Mouse (Mus musculus): ENCODE data around the gene Phgdh.

The Phgdh gene

GRCm38 (mm10) chr3:98339706-98340109, at the start of gene Phgdh:
Gene Phgdh, minus strand, starts transcription at chr3:98339990.
- peak; percentile 84 to 86 for DNase-seq (ENCODE audit: low spot score in 2 of 2)

- no peak for DNase-seq (ENCODE audit: low spot score in 2 of 2)
Measured at GRCm38 (mm10) chr3:98389305-98389704, 49.5 kb upstream of the Phgdh start.

GRCm38 (mm10) chr3:98387756-98388155, 48.0 kb upstream of the Phgdh start:
- DNase-seq (ENCODE audit: low spot score in 2 of 2) = no peak

DNA sequence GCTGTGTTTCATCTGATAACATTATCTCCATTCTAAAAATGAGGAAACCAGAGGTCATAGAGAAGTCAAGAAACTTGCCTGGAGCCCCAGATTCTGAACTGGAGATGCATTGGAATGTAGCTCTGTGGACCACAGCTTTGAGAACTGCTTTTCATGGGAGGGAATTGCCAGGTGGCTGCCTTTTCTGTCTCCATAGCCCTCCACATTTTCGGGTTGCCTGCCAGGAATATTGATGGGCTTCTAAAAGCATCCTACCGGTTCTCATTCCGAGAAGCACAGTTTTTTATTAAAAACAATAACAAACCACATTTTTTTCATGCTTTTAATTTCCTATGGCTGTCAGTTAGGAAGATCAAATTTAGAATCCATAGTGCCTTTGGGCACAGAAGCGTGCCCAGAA, 47.3 kb upstream of the Phgdh start:
- DNase-seq (ENCODE audit: low spot score in 2 of 2) = no peak

- no peak for DNase-seq (ENCODE audit: low spot score in 2 of 2)
Measured at GRCm38 (mm10) chr3:98383024-98383790, 43.4 kb upstream of the Phgdh start.

DNA sequence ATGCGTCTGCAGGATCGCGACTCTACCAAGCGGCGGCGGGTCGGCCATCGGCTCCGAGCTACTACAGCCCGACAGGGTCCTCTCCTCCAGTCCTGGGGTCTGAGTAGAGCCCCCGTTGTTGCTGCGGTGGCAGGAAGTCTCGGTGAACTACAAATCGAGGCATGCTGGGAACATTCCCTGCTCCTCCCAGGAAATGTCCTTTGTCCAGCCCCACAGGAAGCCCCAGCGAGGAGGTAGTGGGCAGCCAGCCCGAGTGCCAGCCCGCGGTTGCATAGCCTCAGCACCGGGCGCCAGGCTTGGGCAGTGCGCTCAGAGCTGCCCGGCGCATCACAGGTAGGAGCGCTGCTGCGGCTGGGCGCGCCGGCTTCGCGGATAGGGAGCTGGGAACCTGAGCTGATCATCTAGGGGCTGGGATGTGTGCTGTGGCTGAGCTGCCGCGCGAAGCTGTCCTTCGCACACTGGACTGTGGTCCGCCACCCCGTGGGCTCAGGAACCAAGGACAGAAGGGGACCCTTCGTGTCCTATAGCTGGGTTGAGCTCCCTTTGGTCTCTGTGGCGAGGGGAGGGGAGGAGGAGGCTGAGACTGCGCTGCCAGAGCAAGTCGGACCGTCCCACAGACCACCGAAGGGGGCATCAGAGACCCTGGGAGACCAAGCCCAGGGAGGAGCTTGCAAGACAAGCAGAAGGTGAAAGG, 42.6 kb upstream of the Phgdh start, which contains the start of gene Zfp697:
TSS of gene Zfp697 (plus strand) at position 216 of the 694 bp plus-strand sequence.
- no peak for DNase-seq (ENCODE audit: low spot score in 2 of 2)

GRCm38 (mm10) chr3:98381677-98382245, 42.0 kb upstream of the Phgdh start:
- no peak for DNase-seq (ENCODE audit: low spot score in 2 of 2)

- DNase-seq (ENCODE audit: low spot score in 2 of 2) = no peak
Measured at GRCm38 (mm10) chr3:98379236-98379635, 39.4 kb upstream of the Phgdh start.

DNA sequence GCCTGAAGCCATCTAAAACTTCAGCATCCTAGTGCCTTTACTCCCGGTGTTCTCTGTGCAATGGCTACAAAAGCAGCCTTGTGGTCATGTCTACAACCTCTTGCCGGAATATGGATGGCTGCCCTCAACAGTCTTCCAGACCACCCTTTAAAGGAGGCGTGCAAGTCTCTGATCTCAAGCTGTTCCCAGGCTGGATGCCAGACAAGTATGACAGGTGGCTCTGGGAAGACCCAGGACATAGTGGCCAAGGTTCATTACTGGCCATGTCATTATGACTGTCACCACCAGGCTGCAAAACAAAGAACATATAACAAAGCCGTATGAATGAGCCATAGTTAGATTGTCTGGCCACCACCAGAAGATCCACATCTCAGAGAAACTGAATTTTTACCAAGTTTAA, 38.5 kb upstream of the Phgdh start:
- DNase-seq (ENCODE audit: low spot score in 2 of 2) = no peak

- DNase-seq (ENCODE audit: low spot score in 2 of 2) = no peak
Measured at GRCm38 (mm10) chr3:98374980-98375379, 35.2 kb upstream of the Phgdh start.

- no peak for DNase-seq (ENCODE audit: low spot score in 2 of 2)
Measured at GRCm38 (mm10) chr3:98374062-98374719, 34.4 kb upstream of the Phgdh start.

- DNase-seq (ENCODE audit: low spot score in 2 of 2) = no peak
Measured at GRCm38 (mm10) chr3:98368776-98369175, 29.0 kb upstream of the Phgdh start.

GRCm38 (mm10) chr3:98368283-98368682, 28.5 kb upstream of the Phgdh start:
- no peak for DNase-seq (ENCODE audit: low spot score in 2 of 2)

DNA sequence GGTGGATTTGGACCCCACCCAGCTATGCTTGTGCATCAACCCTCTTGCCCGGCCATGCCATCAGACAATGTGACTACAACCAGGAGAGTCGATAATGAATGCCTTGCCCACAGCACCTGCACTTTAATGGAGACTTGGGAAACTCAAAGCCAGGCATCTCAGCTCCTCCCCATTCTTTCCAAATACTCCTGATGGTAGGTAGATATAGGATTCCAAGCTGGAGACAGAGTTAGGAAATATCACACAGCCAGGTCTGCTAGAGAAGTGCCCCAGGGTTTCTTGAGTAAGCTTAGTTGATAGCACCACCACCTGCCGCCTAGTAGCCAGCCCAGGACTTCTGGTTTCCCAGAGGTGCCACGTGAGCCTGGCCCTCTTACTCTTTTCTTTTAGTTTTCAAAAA, 27.0 kb upstream of the Phgdh start:
- no peak for DNase-seq (ENCODE audit: low spot score in 2 of 2)

DNA sequence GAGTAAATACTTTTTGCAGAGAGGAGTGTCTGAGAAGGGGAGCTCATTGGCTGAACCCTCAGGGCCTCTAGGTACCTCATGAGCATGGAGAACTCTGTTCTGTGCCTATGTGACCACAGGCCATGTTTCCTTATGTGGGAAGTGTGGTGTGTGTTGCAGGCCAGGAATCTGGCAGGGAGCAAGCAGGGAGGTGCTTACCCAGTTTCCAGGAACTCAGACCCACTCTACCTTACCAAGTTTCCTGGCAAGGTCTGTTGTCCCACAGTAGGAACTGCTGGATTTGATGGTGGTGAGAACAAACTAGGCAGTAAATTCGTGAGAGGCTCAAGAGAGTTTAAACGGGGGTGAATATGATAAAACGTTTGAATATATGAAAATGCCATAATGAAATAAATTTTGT, 26.3 kb upstream of the Phgdh start:
- no peak for DNase-seq (ENCODE audit: low spot score in 2 of 2)

DNA sequence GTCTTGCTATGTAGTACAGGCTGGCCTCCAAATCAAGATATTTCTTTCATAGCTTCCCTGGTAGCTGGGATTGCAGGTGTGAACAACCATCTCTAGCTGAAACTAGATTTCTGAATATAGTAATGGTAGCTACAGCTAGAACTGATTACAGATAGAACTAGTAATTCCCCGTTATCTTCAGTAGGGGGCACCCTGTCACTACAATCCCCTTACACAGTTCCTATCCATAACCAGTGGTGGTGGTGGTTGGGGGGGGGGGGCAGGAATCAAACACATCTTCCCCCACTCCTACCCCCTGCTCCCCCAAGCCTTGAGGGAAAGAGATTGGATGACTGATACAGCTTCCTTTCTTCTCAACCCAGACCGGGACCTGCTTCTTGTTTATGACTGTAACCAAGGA, 23.0 kb upstream of the Phgdh start:
- peak in 1 of 2 experiments; percentile 18 for DNase-seq (ENCODE audit: low spot score in 2 of 2)

- DNase-seq (ENCODE audit: low spot score in 2 of 2) = no peak
Measured at GRCm38 (mm10) chr3:98356632-98357370, 17.0 kb upstream of the Phgdh start.

GRCm38 (mm10) chr3:98356026-98356365, 16.2 kb upstream of the Phgdh start:
- no peak for DNase-seq (ENCODE audit: low spot score in 2 of 2)

DNA sequence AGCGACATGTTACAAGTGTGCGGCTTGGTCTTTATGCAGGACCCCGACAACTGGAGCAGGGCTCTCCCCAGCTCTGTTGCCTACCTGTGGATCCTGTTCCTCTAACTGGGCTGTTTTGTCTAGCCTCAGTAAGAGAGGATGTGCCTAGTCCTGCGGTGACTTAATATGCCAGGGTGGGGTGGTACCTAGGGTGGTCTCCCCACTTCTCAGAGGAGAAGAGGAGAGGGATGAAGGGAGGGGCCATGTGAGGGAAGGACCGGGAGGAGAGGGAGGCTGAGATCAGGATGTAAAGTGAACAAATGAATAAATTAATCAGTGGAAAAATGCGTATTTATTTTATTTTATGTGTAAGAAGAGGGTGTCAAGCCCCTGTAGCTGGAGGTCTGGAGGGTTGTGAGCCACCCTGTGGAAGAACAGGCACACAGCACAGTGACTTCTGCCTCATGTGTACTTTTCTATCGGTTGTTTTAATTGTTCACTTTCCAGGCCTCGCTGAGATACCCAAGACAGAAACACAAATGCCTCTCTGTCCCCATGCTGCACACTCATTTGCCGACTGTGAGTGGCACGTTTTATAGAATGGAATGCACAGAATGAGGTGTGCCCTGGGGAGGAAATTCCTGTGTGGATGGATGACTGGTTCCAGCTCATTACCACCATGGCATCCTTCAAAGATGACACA, 15.7 kb upstream of the Phgdh start:
- DNase-seq (ENCODE audit: low spot score in 2 of 2) = no peak

DNA sequence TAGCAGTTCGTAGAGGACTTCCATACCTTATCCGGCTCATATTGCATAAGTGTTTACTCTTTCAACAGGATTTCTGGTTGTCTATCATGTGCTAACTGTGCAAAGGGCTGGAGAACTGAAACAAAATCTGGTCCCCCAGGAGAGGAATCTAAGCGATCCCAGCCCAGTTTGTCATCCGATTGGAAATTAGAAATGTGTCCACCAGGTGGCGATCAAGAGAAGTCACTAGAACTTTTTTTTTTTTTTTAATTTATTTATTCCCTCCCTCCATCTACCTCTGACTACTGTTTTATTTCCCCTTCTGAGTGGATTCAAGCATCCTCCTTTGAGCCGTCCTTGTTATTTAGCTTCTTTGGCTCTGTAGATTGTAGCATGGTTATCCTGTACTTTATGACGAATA, 14.1 kb upstream of the Phgdh start:
- DNase-seq (ENCODE audit: low spot score in 2 of 2) = peak; percentile 35 to 47

DNA sequence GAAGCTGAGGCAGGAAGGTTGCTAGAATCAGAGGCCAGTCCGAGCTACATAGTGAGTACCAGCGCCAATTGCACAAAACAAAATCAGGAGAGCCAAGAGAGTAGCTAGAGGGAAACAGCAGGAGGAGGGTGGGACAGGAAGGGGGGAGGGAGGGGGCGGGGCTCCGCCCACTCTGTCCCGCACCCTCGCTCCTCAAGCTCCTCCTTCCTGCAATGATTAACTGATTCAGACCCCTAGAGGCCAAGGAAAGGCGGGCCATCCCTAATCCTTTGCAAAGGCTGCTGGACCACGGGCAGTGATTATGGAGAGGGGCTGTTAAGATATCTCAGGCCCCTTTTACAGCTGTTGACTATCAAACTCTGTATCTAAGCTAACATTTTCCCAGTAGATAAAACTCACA, 8.9 kb upstream of the Phgdh start:
- DNase-seq (ENCODE audit: low spot score in 2 of 2) = peak; percentile 21 to 29

Data from spleen, postnatal 36 days (tissue).